ENCODE assay signal across 11 mouse cellular contexts in genomic region chr6:41538296-41538695, GRCm38 (mm10). TPM values are rescaled to one million over a fixed set of nuclear protein-coding genes. Genes with fewer than 3 reads are reported as not detected.
DNase-seq lines count a peak whose midpoint lies in the region; TF ChIP-seq lines count a peak whose summit lies in the region.
"Not testable (repeated sequence)": the region's sequence is repeated elsewhere in the genome, so short reads cannot be mapped to it uniquely, and the experiment has no call there.
"Had no signal": no experiment of that assay in that cellular context is flagged by ENCODE, and none has a peak within 500 bp of the region (broad histone marks: within the 10 kb centered on the region; RNA-seq: fewer than 3 reads in every experiment).

No protein-coding gene starts in this region.

- not testable (repeated sequence) for TF ChIP-seq CTCF in thymus, adult 2 months (IDR thresholded peaks at IDR 0.05; ENCODE audit: borderline replicate concordance, control insufficient read depth, extremely low read depth, insufficient read depth, low read length, poor library complexity)

- not testable (repeated sequence) for H3K27me3 ChIP-seq in thymus, adult 2 months (ENCODE audit: control insufficient read depth, insufficient read depth, low read length)

- H3K4me1 ChIP-seq in thymus, adult 2 months (replicated peaks; ENCODE audit: control insufficient read depth, insufficient read depth, low read length): not testable (repeated sequence)

- peak; percentile 9 for DNase-seq in CD4-positive, CD25-positive, alpha-beta regulatory T cell, adult 2 months (ENCODE audit: low read depth, low spot score)
- peak; percentile 17 for DNase-seq in induced T-regulatory cell, adult 2 months (ENCODE audit: low read depth)
- DNase-seq in thymus, adult 2 months: peak; percentile 30
- peak; percentile 26 to 27 for DNase-seq in thymus, postnatal 10 days (ENCODE audit: low spot score in 2 of 2)
- peak; percentile 42 for DNase-seq in thymus, postnatal 14 days
- DNase-seq in thymus, postnatal 25 days: peak; percentile 63
- peak; percentile 47 for DNase-seq in thymus, postnatal 4 days

- H3K27ac ChIP-seq in thymus, adult 2 months (ENCODE audit: control insufficient read depth, insufficient read depth, low read length): peak overlapping the region; percentile 98

- not testable (repeated sequence) for TF ChIP-seq POLR2A in thymus, adult 2 months (IDR thresholded peaks at IDR 0.05; ENCODE audit: control insufficient read depth, extremely low read depth, insufficient read depth, low read length, poor library complexity)

- peaks cover 58% of the 10 kb centered on the region for H3K36me3 ChIP-seq in thymus, adult 2 months (ENCODE audit: control insufficient read depth, insufficient read depth, low read length)

- WGBS in thymus, adult 2 months: 24% methylated on average over 6 of the region's 8 CpGs

- H3K4me3 ChIP-seq in thymus, adult 2 months (ENCODE audit: control insufficient read depth, insufficient read depth, low read length): peak overlapping the region; percentile 62

RNA-seq across cellular contexts. Expression of gene Prss2, which starts 16.7 kb away (rescaled TPM):
- polyA plus RNA-seq in thymus, adult 2 months (2012; rRNA removed): 9.8 and 13.8 TPM in 2 replicates
- polyA plus RNA-seq: brain, embryonic 14.5 days; cerebellum, adult 2 months; G1E; Patski had no signal

Comparison
In these comparisons a context has a peak if more than half of its experiments do, and no peak if none do; other contexts are left out.
1. Peak in every context shown above with its lines: DNase-seq, H3K4me3 ChIP-seq and H3K27ac ChIP-seq.
2. DNase-seq: peak in every context shown above with its lines; median percentile 63 in thymus, postnatal 25 days; 47 in thymus, postnatal 4 days; 42 in thymus, postnatal 14 days; 30 in thymus, adult 2 months; 26 in thymus, postnatal 10 days; 17 in induced T-regulatory cell, adult 2 months; 9 in CD4-positive, CD25-positive, alpha-beta regulatory T cell, adult 2 months.